Mouse (Mus musculus) CH12.LX (cell line): ENCODE results near the gene Hist1h1d. TPM values are rescaled to one million over a fixed set of nuclear protein-coding genes. Genes with fewer than 3 reads are reported as not detected.

Experiments used
- DNase-seq: peaks from one replicate; pipeline ENCODE4 v3.0.0-alpha.2; 2013; ENCODE audit errors: extremely low read depth
- H3K27ac ChIP-seq: 2 replicates; pipeline ENCODE4 v1.5.1; 2012; ENCODE audit warnings: low read depth, mild to moderate bottlenecking, control low read depth, moderate library complexity; ENCODE audit not compliant: insufficient read depth
- H3K27me3 ChIP-seq: replicated peaks from 2 replicates; pipeline ENCODE3; 2012; ENCODE audit warnings: inconsistent platforms
- H3K36me3 ChIP-seq, 2 experiments: replicated peaks in 1 of 2; 2 replicates each; pipeline versions ENCODE3 to v1.6.1; 2012; ENCODE audit warnings: inconsistent platforms in 1 of 2, low read length in 1 of 2, mild to moderate bottlenecking in 1 of 2, mixed read lengths in 1 of 2, moderate library complexity in 1 of 2; ENCODE audit not compliant: control insufficient read depth in 1 of 2, insufficient read depth in 1 of 2
- H3K4me1 ChIP-seq, 2 experiments: 2 replicates each; pipeline ENCODE4 v1.6.1; 2012; ENCODE audit warnings: inconsistent platforms in 1 of 2, moderate library complexity in 1 of 2; ENCODE audit not compliant: insufficient read depth in 2 of 2, control insufficient read depth in 1 of 2
- H3K4me2 ChIP-seq: 2 replicates; pipeline ENCODE4 v1.6.1; 2012; ENCODE audit warnings: low read depth, mild to moderate bottlenecking, control low read depth; ENCODE audit not compliant: poor library complexity, insufficient read depth, severe bottlenecking
- H3K4me3 ChIP-seq, 3 experiments: fragments of 150-350 bp in 1 of 3; sonication (generic) in 1 of 3; replicated peaks in 1 of 3; 2 replicates each; pipeline versions ENCODE3 to v1.5.1; 2011 to 2012; ENCODE audit warnings: low read depth in 2 of 3, low read length in 2 of 3, mild to moderate bottlenecking in 2 of 3, moderate library complexity in 2 of 3, control low read depth in 1 of 3, improper control_type of control experiment in 1 of 3, inconsistent platforms in 1 of 3, mixed read lengths in 1 of 3; ENCODE audit not compliant: poor library complexity in 1 of 3
- H3K79me2 ChIP-seq: replicated peaks from 2 replicates; pipeline ENCODE4 v1.6.1; 2012; ENCODE audit warnings: mild to moderate bottlenecking, moderate library complexity; ENCODE audit not compliant: control insufficient read depth, poor library complexity, insufficient read depth, severe bottlenecking; ENCODE audit errors: extremely low read depth
- H3K9ac ChIP-seq: 2 replicates; pipeline ENCODE4 v1.6.1; 2012; ENCODE audit warnings: low read depth, mild to moderate bottlenecking, control low read depth, moderate library complexity; ENCODE audit not compliant: insufficient read depth
- H3K9me3 ChIP-seq: replicated peaks from 2 replicates; pipeline ENCODE3; 2012; ENCODE audit warnings: low read length, inconsistent platforms, mixed read lengths
- CHD2 ChIP-seq: IDR thresholded peaks from 2 replicates; pipeline ENCODE4 v1.6.1; 2011; ENCODE audit warnings: low read length, improper control_type of control experiment
- E2F4 ChIP-seq: IDR thresholded peaks from 2 replicates; pipeline ENCODE4 v1.6.1; 2011; ENCODE audit warnings: low read depth, low read length, improper control_type of control experiment; ENCODE audit not compliant: insufficient replicate concordance
- ELF1 ChIP-seq: IDR thresholded peaks from 2 replicates; pipeline ENCODE4 v1.6.1; 2014; ENCODE audit warnings: low read depth, mild to moderate bottlenecking, inconsistent platforms, low read length, improper control_type of control experiment
- EP300 ChIP-seq: IDR thresholded peaks from 2 replicates; pipeline ENCODE4 v1.6.1; 2011; ENCODE audit warnings: low read length, improper control_type of control experiment
- ETS1 ChIP-seq: conservative IDR thresholded peaks from 2 replicates; pipeline ENCODE4 v1.6.1; 2012; ENCODE audit warnings: low read depth, mild to moderate bottlenecking, inconsistent platforms, low read length, improper control_type of control experiment, moderate library complexity
- HCFC1 ChIP-seq: IDR thresholded peaks from 2 replicates; pipeline ENCODE4 v1.6.1; 2012; ENCODE audit warnings: low read depth, mild to moderate bottlenecking, inconsistent platforms, low read length, improper control_type of control experiment
- IRF4 ChIP-seq: IDR thresholded peaks from 2 replicates; pipeline ENCODE4 v1.6.1; 2014; ENCODE audit warnings: low read depth, mild to moderate bottlenecking, inconsistent platforms, low read length, improper control_type of control experiment
- JUN ChIP-seq: IDR thresholded peaks from 2 replicates; pipeline ENCODE4 v1.6.1; 2011; ENCODE audit warnings: low read depth, mild to moderate bottlenecking, low read length, improper control_type of control experiment, moderate library complexity; ENCODE audit not compliant: insufficient read depth
- KAT2A ChIP-seq: IDR thresholded peaks from 2 replicates; pipeline ENCODE4 v1.6.1; 2012; ENCODE audit warnings: low read length, improper control_type of control experiment, inconsistent platforms; ENCODE audit not compliant: insufficient replicate concordance
- MAFK ChIP-seq: IDR thresholded peaks from 2 replicates; pipeline ENCODE4 v1.6.1; 2011; ENCODE audit warnings: low read length, improper control_type of control experiment; ENCODE audit not compliant: insufficient replicate concordance
- MAZ ChIP-seq: IDR thresholded peaks from 2 replicates; pipeline ENCODE4 v1.6.1; 2012; ENCODE audit warnings: low read depth, mild to moderate bottlenecking, inconsistent platforms, low read length, improper control_type of control experiment, moderate library complexity
- MXI1 ChIP-seq: IDR thresholded peaks from 2 replicates; pipeline ENCODE4 v1.6.1; 2011; ENCODE audit warnings: mild to moderate bottlenecking, low read depth, low read length, improper control_type of control experiment
- MYC ChIP-seq: IDR thresholded peaks from 2 replicates; pipeline ENCODE4 v1.6.1; 2011; ENCODE audit warnings: low read depth, mild to moderate bottlenecking, improper control_type of control experiment, low read length
- NRF1 ChIP-seq: IDR thresholded peaks from 2 replicates; pipeline ENCODE4 v1.6.1; 2014; ENCODE audit warnings: low read depth, mild to moderate bottlenecking, inconsistent platforms, low read length, improper control_type of control experiment, moderate library complexity
- SIN3A ChIP-seq: IDR thresholded peaks from 2 replicates; pipeline ENCODE4 v1.6.1; 2012; ENCODE audit warnings: low read length, improper control_type of control experiment, inconsistent platforms
- SMC3 ChIP-seq: IDR thresholded peaks from 2 replicates; pipeline ENCODE4 v1.6.1; 2011; ENCODE audit warnings: low read depth, low read length, improper control_type of control experiment
- TBP ChIP-seq: conservative IDR thresholded peaks from 2 replicates; pipeline ENCODE4 v1.6.1; 2011; ENCODE audit warnings: low read depth, low read length, improper control_type of control experiment
- TCF12 ChIP-seq: IDR thresholded peaks from 2 replicates; pipeline ENCODE4 v1.6.1; 2014; ENCODE audit warnings: low read depth, mild to moderate bottlenecking, inconsistent platforms, low read length, improper control_type of control experiment
- USF1 ChIP-seq: IDR thresholded peaks from 2 replicates; pipeline ENCODE4 v1.6.1; 2014; ENCODE audit warnings: low read depth, mild to moderate bottlenecking, inconsistent platforms, low read length, improper control_type of control experiment
- ZNF384 ChIP-seq: IDR thresholded peaks from 2 replicates; pipeline ENCODE4 v1.6.1; 2012; ENCODE audit warnings: low read depth, low read length, improper control_type of control experiment, inconsistent platforms
- dilution Hi-C: fragments of 300-500 bp; cut with MboI; formaldehyde crosslinking; loops from 2 replicates; pipeline ENCODE4 v1.14.3; 2020; ENCODE audit warnings: low sequenced_read_pairs; ENCODE audit not compliant: extremely low pct_unique_long_range_greater_than_20kb, extremely low pct_ligation_motif_present
- in situ Hi-C: fragments of 300-500 bp; cut with MboI; formaldehyde crosslinking; loops from 3 replicates; pipeline ENCODE4 v1.14.3; 2019; ENCODE audit warnings: low sequenced_read_pairs, low pct_ligation_motif_present, low pct_unique_long_range_greater_than_20kb, mixed read lengths
- polyA plus RNA-seq: library from polyadenylated mRNA; unstranded; fragments of >175 nt; gene quantifications from 2 replicates; pipeline ENCODE4 v1.2.1, GENCODE M21; 2012; ENCODE audit warnings: low read depth; ENCODE audit not compliant: insufficient read length
- total RNA-seq, 2 experiments: library from RNA; depleted of rRNA; stranded (reverse); fragments of 300-350 nt in 1 of 2; fragments of >200 nt in 1 of 2; gene quantifications; 2 replicates each; pipeline ENCODE4 v1.2.3; 2012 to 2014

Gene Hist1h1d
- total and polyA plus RNA-seq, 3 experiments, result 0.14 to 112 (median 2.3) TPM

DNA sequence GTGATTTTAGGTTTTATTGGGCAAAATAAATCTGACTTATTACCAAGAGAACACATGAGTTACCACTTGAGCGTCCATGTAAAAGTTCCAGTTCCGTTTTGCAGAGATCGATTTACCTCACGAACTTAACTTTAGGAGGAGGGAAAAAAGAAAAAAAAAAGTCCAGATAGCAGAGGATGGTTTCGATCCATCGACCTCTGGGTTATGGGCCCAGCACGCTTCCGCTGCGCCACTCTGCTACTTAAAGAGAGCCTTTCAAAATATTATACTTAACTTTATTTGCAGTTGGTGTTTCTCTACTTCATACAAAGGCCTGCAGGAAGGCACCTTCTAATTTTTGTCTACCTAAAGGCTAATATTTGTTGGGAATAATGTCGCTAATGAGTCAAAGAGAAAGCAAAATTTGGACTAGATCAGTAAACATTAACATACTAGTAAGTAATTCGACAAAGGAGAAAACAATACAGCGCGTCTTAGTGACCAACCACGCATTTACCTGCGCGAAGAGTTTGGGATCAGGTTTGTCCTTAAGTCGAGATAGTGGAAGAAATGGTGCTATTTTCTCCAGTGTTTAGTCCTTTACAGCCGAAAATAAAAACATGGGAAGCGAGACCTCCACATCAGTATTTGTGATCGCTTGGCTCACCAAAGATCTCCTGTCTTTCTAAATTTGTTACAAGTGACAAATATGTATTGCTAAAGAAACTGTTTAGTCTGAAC, 22.7 kb upstream of the Hist1h1d start:
- Histone ChIP-seq H3K4me3 (peak overlapping the region; percentile 58 to 67 (median 67)), H3K36me3 (no peaks in the 10 kb centered on the region), H3K4me2 (peak overlapping the region; percentile 80), H3K79me2 (no peaks in the 10 kb centered on the region), H3K4me1 (peaks cover 7 to 32% of the 10 kb centered on the region in 2 experiments), H3K9ac (peak overlapping the region; percentile 89), H3K9me3 (no peaks in the 10 kb centered on the region), H3K27ac (peak overlapping the region; percentile 74), H3K27me3 (no peaks in the 10 kb centered on the region)
- DNase-seq, result peak; percentile 70
- in situ Hi-C loops, result no loop called here
- TF ChIP-seq CHD2 (no peak), MAFK (peak; percentile 95), ZNF384 (peak; percentile 82), SMC3 (no peak), EP300 (peak; percentile 37; the same call in 1 of the 2 replicates), HCFC1 (peak; percentile 42; the same call in 1 of the 2 replicates), JUN (no peak), MAZ (no peak), ETS1 (no peak), SIN3A (0 out of 2 replicates have a peak, but pooled peaks have one; percentile 53), USF1 (no peak), NRF1 (peak; percentile 62; the same call in 1 of the 2 replicates), E2F4 (peak; percentile 92), TBP (peak; percentile 100), KAT2A (peak; percentile 74; the same call in 1 of the 2 replicates), MYC (peak; percentile 73; the same call in 1 of the 2 replicates), IRF4 (no peak; the same call in 1 of the 2 replicates), ELF1 (peak; percentile 98), TCF12 (no peak), MXI1 (no peak; the same call in 1 of the 2 replicates)
- TF ChIP-seq, all 38 proteins: peak for 11
- dilution Hi-C loops, result no loop called here
